Mouse (Mus musculus): Measurements from ENCODE around the gene Flnb. TPM values are rescaled to one million over a fixed set of nuclear protein-coding genes. Genes with fewer than 3 reads are reported as not detected.

The Flnb gene
- polyA plus RNA-seq, 1 experiment, result 20.6 TPM

DNA sequence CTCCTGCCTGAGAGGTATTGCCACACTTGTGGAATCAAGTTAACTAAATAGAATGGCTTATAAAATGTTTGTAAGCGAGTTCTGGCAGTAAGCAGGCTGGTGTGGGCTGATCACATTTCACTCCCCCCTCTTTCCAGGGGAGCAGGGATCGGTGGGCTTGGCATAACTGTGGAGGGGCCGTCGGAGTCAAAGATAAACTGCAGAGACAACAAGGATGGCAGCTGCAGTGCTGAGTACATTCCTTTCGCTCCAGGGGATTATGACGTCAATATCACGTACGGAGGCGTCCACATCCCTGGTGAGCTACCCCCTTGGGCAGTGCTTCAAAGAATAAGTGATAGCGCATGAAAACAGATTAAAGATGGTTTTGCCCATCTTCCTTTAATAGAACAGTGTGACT is 91.7 kb downstream of the Flnb start:
- DNase-seq (ENCODE audit: low read depth), result no peak

DNA sequence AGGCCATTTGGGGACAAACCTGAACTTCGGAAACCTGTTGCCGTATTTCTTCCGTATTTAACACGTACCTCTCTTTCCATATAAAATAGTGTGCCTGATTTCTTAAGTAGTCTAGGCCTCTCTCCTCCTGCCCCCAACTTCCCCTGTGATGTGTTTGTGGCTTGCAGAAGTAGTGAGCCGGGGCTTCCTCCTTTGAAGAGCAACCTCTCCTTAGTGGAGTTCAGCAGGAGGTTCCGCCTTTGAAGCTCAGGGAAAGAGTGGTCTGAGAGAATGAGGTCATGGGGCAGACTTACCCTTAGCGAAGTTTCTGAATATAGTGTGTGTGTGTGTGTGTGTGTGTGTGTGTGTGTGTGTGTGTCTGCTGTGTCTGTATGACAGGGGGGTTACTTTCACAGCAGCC is 96.1 kb downstream of the Flnb start:
- TF ChIP-seq POLR2A (IDR thresholded peaks at IDR 0.05; ENCODE audit: borderline replicate concordance, extremely low read depth, insufficient read depth, insufficient read length, poor library complexity, severe bottlenecking), result no peak
- TF ChIP-seq CTCF (IDR thresholded peaks at IDR 0.05; ENCODE audit: borderline replicate concordance, extremely low read depth, insufficient read depth, insufficient read length), result no peak
- DNase-seq (ENCODE audit: low read depth), result peak; percentile 42

More for the DNA sequence above, 91.7 kb downstream of the Flnb start:
- TF ChIP-seq POLR2A (IDR thresholded peaks at IDR 0.05; ENCODE audit: borderline replicate concordance, extremely low read depth, insufficient read depth, insufficient read length, poor library complexity, severe bottlenecking), result no peak
- no peak for TF ChIP-seq CTCF (IDR thresholded peaks at IDR 0.05; ENCODE audit: borderline replicate concordance, extremely low read depth, insufficient read depth, insufficient read length)

DNA sequence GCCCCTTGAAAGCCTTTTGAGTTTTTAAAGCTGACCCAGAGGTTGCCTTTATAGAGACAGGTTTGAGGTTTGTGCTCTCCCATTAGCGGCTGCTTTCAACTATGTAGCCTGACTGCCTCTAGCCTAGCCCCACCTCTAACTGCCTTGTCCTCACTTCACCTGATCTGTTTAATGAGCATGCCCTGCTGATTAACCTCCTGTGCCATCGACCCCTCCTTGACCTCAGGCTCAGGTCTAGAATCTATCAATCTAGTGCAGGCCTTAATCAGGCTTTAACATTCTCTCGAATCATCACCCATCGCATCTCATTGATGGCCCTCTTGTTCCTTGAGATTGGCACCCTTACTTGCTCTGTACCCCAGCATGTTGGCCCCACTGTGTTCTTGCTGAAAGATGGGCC is 96.7 kb downstream of the Flnb start:
- no peak for DNase-seq (ENCODE audit: low read depth)
- TF ChIP-seq POLR2A (IDR thresholded peaks at IDR 0.05; ENCODE audit: borderline replicate concordance, extremely low read depth, insufficient read depth, insufficient read length, poor library complexity, severe bottlenecking) (no peak), CTCF (IDR thresholded peaks at IDR 0.05; ENCODE audit: borderline replicate concordance, extremely low read depth, insufficient read depth, insufficient read length) (no peak)

DNA sequence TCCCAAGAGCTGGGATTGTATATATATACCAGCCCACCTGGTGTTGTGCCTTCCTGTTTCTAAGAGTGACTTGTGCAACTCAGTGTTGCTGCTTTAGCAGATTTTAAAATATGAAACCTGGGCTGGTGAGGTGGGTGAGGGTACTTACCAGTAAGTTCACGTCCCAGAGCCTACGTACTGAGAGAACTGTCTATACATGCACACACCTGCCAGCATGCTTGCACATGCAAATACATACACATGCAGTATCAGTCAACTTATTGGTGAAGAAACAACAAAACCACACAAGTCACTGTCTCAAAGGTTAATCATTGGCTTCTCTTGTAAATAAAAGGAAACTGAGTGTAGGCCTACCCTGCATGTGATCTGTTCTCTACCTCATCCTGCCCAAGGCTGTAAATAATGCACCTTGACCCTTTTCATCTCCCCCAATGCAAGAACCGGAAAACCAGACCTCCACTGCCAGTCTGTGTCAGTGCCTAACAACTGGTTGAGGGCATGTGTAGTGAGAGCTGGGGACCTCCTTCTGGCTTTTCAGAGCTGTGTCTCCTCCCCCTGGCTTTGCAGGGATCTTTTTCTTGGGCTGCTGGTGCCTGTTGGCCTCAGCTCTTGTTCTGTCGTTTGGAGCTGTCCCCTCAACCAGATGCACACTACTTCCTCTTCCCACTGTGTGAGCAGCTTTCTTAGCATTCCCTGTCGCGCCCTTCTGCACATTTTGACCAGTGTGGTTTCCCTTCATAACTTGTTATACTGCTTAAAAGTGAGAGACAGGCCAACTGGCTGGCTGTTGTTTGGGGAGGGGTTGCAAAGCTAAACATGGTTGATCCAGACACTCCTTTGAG is 100.6 kb downstream of the Flnb start:
- no peak for DNase-seq (ENCODE audit: low read depth)
- TF ChIP-seq POLR2A (IDR thresholded peaks at IDR 0.05; ENCODE audit: borderline replicate concordance, extremely low read depth, insufficient read depth, insufficient read length, poor library complexity, severe bottlenecking) (no peak), CTCF (IDR thresholded peaks at IDR 0.05; ENCODE audit: borderline replicate concordance, extremely low read depth, insufficient read depth, insufficient read length) (no peak)

DNA sequence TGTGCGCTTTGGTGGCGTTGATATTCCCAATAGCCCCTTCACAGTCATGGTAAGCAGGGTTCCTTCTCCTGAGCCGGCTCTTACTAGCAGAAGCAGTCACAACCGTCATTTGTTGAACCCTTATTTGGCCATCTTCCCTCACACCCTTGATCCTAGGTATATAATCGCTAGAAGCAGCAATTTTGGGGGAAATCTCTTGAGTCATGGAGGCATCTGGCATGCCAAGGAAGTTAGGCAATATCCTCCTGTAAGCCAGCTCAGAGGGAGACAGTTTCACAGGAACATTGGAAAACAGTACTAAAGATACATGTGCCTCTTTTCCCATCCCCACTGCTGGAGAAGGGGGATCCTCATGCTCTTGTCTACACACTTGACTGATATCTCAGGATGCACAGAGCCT is 101.6 kb downstream of the Flnb start:
- TF ChIP-seq CTCF (IDR thresholded peaks at IDR 0.05; ENCODE audit: borderline replicate concordance, extremely low read depth, insufficient read depth, insufficient read length) (no peak), POLR2A (IDR thresholded peaks at IDR 0.05; ENCODE audit: borderline replicate concordance, extremely low read depth, insufficient read depth, insufficient read length, poor library complexity, severe bottlenecking) (no peak)
- DNase-seq (ENCODE audit: low read depth), result no peak

DNA sequence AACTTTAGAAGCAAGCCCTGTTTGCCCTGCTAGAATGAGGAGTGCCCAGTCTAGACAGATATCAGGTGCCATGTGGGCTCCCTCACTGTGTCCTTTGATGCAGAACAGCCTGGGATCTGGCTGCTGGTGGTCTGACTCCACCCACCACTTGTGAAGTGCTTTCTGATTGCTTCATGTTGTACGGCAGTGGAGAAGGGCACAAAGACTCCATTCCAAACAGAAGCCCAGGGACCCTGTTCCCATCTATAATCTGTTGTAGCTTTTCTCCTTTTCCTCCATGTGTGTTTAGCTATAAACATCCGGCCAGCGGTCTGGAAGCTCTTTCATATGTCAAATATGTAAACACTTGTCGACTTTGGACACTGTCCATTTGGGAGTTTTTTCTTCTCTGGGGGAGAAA is 102.2 kb downstream of the Flnb start:
- no peak for DNase-seq (ENCODE audit: low read depth)
- no peak for TF ChIP-seq POLR2A (IDR thresholded peaks at IDR 0.05; ENCODE audit: borderline replicate concordance, extremely low read depth, insufficient read depth, insufficient read length, poor library complexity, severe bottlenecking)
- TF ChIP-seq CTCF (IDR thresholded peaks at IDR 0.05; ENCODE audit: borderline replicate concordance, extremely low read depth, insufficient read depth, insufficient read length), result no peak

DNA sequence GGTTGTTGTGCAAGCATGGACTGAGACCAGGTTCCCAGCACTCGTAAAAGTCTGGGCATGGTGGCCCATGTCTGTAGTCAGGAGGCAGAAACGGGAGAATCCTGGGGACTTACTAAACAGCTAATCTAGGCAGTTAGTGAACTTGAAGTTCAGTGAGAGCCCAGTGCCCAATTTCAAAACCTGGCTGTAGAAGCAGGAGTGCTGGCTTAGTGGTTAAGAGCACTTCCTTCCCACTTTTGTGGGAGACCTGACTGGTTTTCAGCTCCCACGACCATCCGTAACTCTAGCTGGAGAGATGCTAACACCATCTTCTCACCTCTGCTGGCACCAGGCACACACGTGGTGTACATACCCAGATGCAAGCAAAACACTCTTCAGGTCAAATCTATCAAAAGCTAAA is 103.7 kb downstream of the Flnb start:
- DNase-seq (ENCODE audit: low read depth), result no peak
- TF ChIP-seq POLR2A (IDR thresholded peaks at IDR 0.05; ENCODE audit: borderline replicate concordance, extremely low read depth, insufficient read depth, insufficient read length, poor library complexity, severe bottlenecking) (no peak), CTCF (IDR thresholded peaks at IDR 0.05; ENCODE audit: borderline replicate concordance, extremely low read depth, insufficient read depth, insufficient read length) (no peak)

DNA sequence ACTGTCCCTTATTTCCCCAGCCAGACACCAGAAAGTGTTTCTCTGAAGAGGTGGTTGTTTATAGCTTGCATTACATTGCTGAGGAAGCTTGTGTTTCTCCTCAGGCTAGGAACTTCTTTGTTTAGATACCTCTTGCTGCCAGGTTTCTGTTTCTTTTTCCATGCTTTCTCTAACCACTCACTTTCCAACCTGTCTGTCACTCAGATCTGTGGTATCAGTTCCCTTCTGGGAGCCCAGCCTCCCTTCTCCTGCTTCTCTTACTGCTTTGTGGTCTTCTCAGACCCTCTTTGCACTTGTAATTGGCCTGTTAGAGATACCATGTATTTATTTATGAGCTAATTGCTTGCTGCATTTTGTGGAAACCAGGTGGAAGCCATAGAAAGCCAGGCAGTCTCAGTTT is 105.9 kb downstream of the Flnb start:
- DNase-seq (ENCODE audit: low read depth), result no peak
- TF ChIP-seq POLR2A (IDR thresholded peaks at IDR 0.05; ENCODE audit: borderline replicate concordance, extremely low read depth, insufficient read depth, insufficient read length, poor library complexity, severe bottlenecking) (no peak), CTCF (IDR thresholded peaks at IDR 0.05; ENCODE audit: borderline replicate concordance, extremely low read depth, insufficient read depth, insufficient read length) (no peak)

DNA sequence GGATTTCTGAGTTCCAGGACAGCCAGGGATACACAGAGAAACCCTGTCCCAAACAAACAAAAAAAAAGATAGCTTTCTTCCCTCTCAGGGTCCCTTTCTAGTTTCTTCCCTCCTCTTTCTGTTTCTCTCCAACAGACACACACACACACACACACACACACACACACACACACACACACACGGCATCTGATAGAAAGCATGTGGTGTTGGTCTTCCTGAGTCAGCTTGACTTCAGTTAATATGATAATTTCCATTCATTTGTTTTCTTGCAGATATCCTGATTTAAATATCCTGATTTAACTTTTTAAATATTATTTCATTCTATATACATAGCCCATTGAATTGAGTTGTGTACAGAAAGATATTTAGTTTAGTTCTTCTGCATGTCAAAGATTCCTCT is 110.6 kb downstream of the Flnb start:
- no peak for TF ChIP-seq CTCF (IDR thresholded peaks at IDR 0.05; ENCODE audit: borderline replicate concordance, extremely low read depth, insufficient read depth, insufficient read length)
- no peak for TF ChIP-seq POLR2A (IDR thresholded peaks at IDR 0.05; ENCODE audit: borderline replicate concordance, extremely low read depth, insufficient read depth, insufficient read length, poor library complexity, severe bottlenecking)
- no peak for DNase-seq (ENCODE audit: low read depth)

DNA sequence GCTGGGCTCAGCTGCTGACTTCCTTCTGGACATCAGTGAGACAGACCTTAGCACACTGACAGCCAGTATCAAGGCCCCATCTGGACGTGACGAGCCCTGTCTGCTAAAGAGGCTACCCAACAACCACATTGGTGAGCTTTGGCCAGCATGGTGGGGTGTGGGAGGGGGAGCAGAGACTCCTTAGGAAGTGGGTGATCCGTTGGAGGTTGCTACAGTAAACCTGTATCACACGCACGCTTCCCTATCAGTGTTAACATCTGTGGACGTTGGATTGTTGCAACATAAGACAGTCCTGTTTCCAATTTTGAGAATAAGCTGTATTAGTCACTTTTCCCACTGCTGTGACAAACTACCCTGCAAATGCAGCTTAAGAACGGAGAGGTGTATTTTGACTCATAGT is 111.3 kb downstream of the Flnb start:
- TF ChIP-seq CTCF (IDR thresholded peaks at IDR 0.05; ENCODE audit: borderline replicate concordance, extremely low read depth, insufficient read depth, insufficient read length) (no peak), POLR2A (IDR thresholded peaks at IDR 0.05; ENCODE audit: borderline replicate concordance, extremely low read depth, insufficient read depth, insufficient read length, poor library complexity, severe bottlenecking) (no peak)
- no peak for DNase-seq (ENCODE audit: low read depth)

DNA sequence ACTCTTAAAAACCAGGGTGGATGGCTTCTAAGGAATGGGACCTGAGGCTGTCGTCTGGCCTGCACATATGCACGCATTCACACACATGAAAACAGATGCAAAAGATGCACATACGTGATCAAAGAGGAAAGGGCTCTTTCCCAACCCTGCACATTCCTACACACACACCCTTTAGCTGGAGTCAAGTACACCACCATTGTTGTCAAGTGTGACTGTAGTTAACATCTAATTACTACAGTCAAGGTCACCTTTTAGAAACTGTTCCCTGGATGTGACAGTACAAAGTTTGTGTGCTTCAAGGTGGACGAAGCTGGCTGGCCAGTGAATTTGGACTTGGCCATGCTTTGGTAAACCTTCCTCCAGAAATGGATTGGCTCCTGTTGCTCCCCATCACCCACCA is 114.4 kb downstream of the Flnb start:
- TF ChIP-seq CTCF (IDR thresholded peaks at IDR 0.05; ENCODE audit: borderline replicate concordance, extremely low read depth, insufficient read depth, insufficient read length) (no peak), POLR2A (IDR thresholded peaks at IDR 0.05; ENCODE audit: borderline replicate concordance, extremely low read depth, insufficient read depth, insufficient read length, poor library complexity, severe bottlenecking) (no peak)

DNA sequence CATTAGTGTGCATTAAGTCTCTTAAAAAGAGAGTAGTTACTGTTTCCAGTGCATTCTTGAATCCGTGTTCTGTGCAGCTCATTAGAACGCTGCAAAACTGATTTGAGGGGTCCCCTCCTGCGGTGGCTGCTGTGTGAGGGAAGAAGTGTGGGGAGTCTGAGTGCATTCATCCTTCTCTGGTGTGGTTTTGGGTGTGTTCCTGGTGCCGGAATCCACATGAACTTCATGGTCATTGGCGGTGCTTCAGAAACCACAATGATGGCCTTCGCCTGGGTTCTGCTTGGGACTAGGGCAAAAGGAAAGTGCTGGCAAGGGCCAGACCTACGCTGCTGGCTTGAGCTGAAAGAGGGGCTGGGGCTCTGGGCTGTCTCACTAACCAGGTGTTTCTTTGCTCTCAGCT is 116.4 kb downstream of the Flnb start:
- DNase-seq (ENCODE audit: low read depth), result no peak
- TF ChIP-seq CTCF (IDR thresholded peaks at IDR 0.05; ENCODE audit: borderline replicate concordance, extremely low read depth, insufficient read depth, insufficient read length) (no peak), POLR2A (IDR thresholded peaks at IDR 0.05; ENCODE audit: borderline replicate concordance, extremely low read depth, insufficient read depth, insufficient read length, poor library complexity, severe bottlenecking) (no peak)

More for the DNA sequence above, 114.4 kb downstream of the Flnb start:
- no peak for DNase-seq (ENCODE audit: low read depth)
